Mouse (Mus musculus) kidney, adult 2 months (tissue): ENCODE results near the gene Nxpe4. TPM values are rescaled to one million over a fixed set of nuclear protein-coding genes. Genes with fewer than 3 reads are reported as not detected.

ENCODE experiments used
- DNase-seq: peaks from one replicate; pipeline ENCODE4 v3.0.0; 2021
- H3K27ac ChIP-seq: fragments of 200-500 bp; 2 replicates; pipeline ENCODE4 v1.5.1; 2012; ENCODE audit warnings: low read depth, low read length, control low read depth, inconsistent platforms; ENCODE audit not compliant: insufficient read depth
- H3K27me3 ChIP-seq: fragments of 200-500 bp; replicated peaks from 2 replicates; pipeline ENCODE4 v1.6.1; 2012; ENCODE audit warnings: mild to moderate bottlenecking, moderate library complexity, low read length, inconsistent platforms; ENCODE audit not compliant: control insufficient read depth, insufficient read depth
- H3K36me3 ChIP-seq: fragments of 200-500 bp; 2 replicates; pipeline ENCODE4 v1.6.1; 2012; ENCODE audit warnings: mild to moderate bottlenecking, moderate library complexity, low read length, inconsistent platforms; ENCODE audit not compliant: control insufficient read depth, insufficient read depth
- H3K4me1 ChIP-seq: fragments of 200-500 bp; 2 replicates; pipeline ENCODE4 v1.6.1; 2011; ENCODE audit warnings: low read length; ENCODE audit not compliant: control insufficient read depth, insufficient read depth
- H3K4me3 ChIP-seq: fragments of 200-500 bp; 2 replicates; pipeline ENCODE4 v1.5.1; 2011; ENCODE audit warnings: mild to moderate bottlenecking, low read depth, low read length, control low read depth; ENCODE audit not compliant: insufficient read depth
- CTCF ChIP-seq: fragments of 200-500 bp; conservative IDR thresholded peaks from 2 replicates; pipeline ENCODE4 v1.5.1; 2011; ENCODE audit warnings: low read depth, mild to moderate bottlenecking, control low read depth, low read length, moderate library complexity, mixed read lengths; ENCODE audit not compliant: insufficient read depth, insufficient read length
- POLR2A ChIP-seq: fragments of 200-500 bp; IDR thresholded peaks from one replicate; pipeline ENCODE4 v1.6.1; 2011; ENCODE audit warnings: low read depth, low read length, control low read depth
- WGBS: fragments of 180-500 bp; shearing (Covaris S2); methylation state at CpG from one replicate; pipeline ENCODE4 v1.1.7; 2018; 5-methylcytosine and 5-hydroxymethylcytosine counted together
- polyA plus RNA-seq: library from polyadenylated mRNA; depleted of rRNA; stranded (reverse); fragments of >200 nt; gene quantifications from 2 replicates; pipeline ENCODE4 v1.2.3, GENCODE M21; 2012

Gene Nxpe4
- polyA plus RNA-seq, 1 experiment: 0.95 TPM

GRCm38 (mm10) chr9:48211912-48212311 lies 50.1 kb downstream of the Nxpe4 start:
- WGBS: 92% methylated on average over 5 of the region's 5 CpGs
- no peak overlapping the region for H3K27ac ChIP-seq
- DNase-seq: no peak
- no peaks in the 10 kb centered on the region for H3K27me3 ChIP-seq
- TF ChIP-seq CTCF: no peak
- TF ChIP-seq POLR2A: no peak
- no peaks in the 10 kb centered on the region for H3K4me1 ChIP-seq
- no peak overlapping the region for H3K4me3 ChIP-seq
- H3K36me3 ChIP-seq: no peaks in the 10 kb centered on the region

- WGBS: 90% methylated on average over 9 of the region's 9 CpGs
- TF ChIP-seq POLR2A (no peak), CTCF (no peak)
- no peak for DNase-seq
- H3K27me3 ChIP-seq: no peaks in the 10 kb centered on the region
- no peaks in the 10 kb centered on the region for H3K36me3 ChIP-seq
- no peak overlapping the region for H3K4me3 ChIP-seq
- no peaks in the 10 kb centered on the region for H3K4me1 ChIP-seq
- no peak overlapping the region for H3K27ac ChIP-seq
Measured at GRCm38 (mm10) chr9:48214751-48215150, 52.9 kb downstream of the Nxpe4 start.

GRCm38 (mm10) chr9:48216091-48217001 lies 54.5 kb downstream of the Nxpe4 start:
- no peak for DNase-seq
- Histone ChIP-seq H3K27me3 (no peaks in the 10 kb centered on the region), H3K4me3 (no peak overlapping the region), H3K27ac (no peak overlapping the region), H3K4me1 (no peaks in the 10 kb centered on the region), H3K36me3 (no peaks in the 10 kb centered on the region)
- TF ChIP-seq CTCF: no peak
- TF ChIP-seq POLR2A: no peak
- 86% methylated on average over 13 of the region's 13 CpGs for WGBS

GRCm38 (mm10) chr9:48230706-48231105 lies 68.9 kb downstream of the Nxpe4 start:
- Histone ChIP-seq H3K27me3 (no peaks in the 10 kb centered on the region), H3K4me3 (no peak overlapping the region), H3K36me3 (no peaks in the 10 kb centered on the region), H3K4me1 (no peaks in the 10 kb centered on the region), H3K27ac (no peak overlapping the region)
- WGBS: 95% methylated on average over 3 of the region's 3 CpGs
- TF ChIP-seq CTCF: no peak
- no peak for TF ChIP-seq POLR2A
- DNase-seq: no peak

- H3K4me3 ChIP-seq: no peak overlapping the region
- no peak for TF ChIP-seq CTCF
- no peaks in the 10 kb centered on the region for H3K36me3 ChIP-seq
- no peak overlapping the region for H3K27ac ChIP-seq
- H3K4me1 ChIP-seq: no peaks in the 10 kb centered on the region
- WGBS: 66% methylated on average over 6 of the region's 6 CpGs
- no peaks in the 10 kb centered on the region for H3K27me3 ChIP-seq
- no peak for DNase-seq
Measured at GRCm38 (mm10) chr9:48236455-48236854, 74.6 kb downstream of the Nxpe4 start.

- DNase-seq: peak; percentile 19
- no peaks in the 10 kb centered on the region for H3K27me3 ChIP-seq
- H3K27ac ChIP-seq: no peak overlapping the region
- no peak overlapping the region for H3K4me3 ChIP-seq
- H3K36me3 ChIP-seq: no peaks in the 10 kb centered on the region
- 82% methylated on average over 9 of the region's 9 CpGs for WGBS
- H3K4me1 ChIP-seq: no peaks in the 10 kb centered on the region
- no peak for TF ChIP-seq POLR2A
- TF ChIP-seq CTCF: peak; percentile 79
Measured at GRCm38 (mm10) chr9:48238153-48238755, 76.4 kb downstream of the Nxpe4 start.

- no peaks in the 10 kb centered on the region for H3K36me3 ChIP-seq
- 85% methylated on average over 5 of the region's 5 CpGs for WGBS
- DNase-seq: no peak
- H3K27me3 ChIP-seq: no peaks in the 10 kb centered on the region
- no peak overlapping the region for H3K4me3 ChIP-seq
- H3K4me1 ChIP-seq: no peaks in the 10 kb centered on the region
- no peak overlapping the region for H3K27ac ChIP-seq
- TF ChIP-seq POLR2A (no peak), CTCF (no peak)
Measured at GRCm38 (mm10) chr9:48239461-48239860, 77.6 kb downstream of the Nxpe4 start.
